Mouse (Mus musculus): Measurements from ENCODE around the gene Rad51b. TPM values are rescaled to one million over a fixed set of nuclear protein-coding genes. Genes with fewer than 3 reads are reported as not detected.
A peak's percentile ranks its signal among the peaks of the same experiment; 100 is the strongest.

Rad51b gene
- polyA plus RNA-seq, 1 experiment from 2014 or later, result 6.4 TPM

DNA sequence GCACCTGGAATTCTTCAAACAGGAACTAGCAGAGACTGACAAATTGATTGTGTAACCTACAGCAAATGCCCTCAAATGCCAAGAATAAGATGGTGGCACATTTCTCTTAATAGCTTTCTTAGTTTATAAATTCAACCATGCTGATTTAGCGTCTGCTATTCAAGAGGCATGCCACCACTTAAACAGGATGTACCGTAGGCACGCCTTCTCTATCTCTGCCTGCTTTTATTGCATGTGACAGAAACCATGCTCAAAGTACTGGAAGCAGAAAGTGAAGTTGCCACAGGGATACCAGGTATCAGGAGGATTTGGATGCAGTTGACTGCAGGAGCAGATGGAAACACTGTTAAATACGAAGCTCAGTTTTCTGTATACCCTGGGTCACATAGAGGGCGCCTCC lies 448.1 kb downstream of the Rad51b start:
- peaks cover 6% of the 10 kb centered on the region; the same call in 1 of the 2 replicates for H3K27me3 ChIP-seq (replicated peaks; ENCODE audit: low read depth, poor library complexity, severe bottlenecking)
- 81% methylated on average over 5 of the region's 5 CpGs for WGBS
- no peaks in the 10 kb centered on the region for H3K9me3 ChIP-seq
- peaks cover 76% of the 10 kb centered on the region for H3K4me1 ChIP-seq
- H3K27ac ChIP-seq (replicated peaks), result no peak overlapping the region
- no peak for DNase-seq (ENCODE audit: low spot score)
- H3K4me3 ChIP-seq, result no peak overlapping the region
- H3K36me3 ChIP-seq (replicated peaks), result no peaks in the 10 kb centered on the region

DNA sequence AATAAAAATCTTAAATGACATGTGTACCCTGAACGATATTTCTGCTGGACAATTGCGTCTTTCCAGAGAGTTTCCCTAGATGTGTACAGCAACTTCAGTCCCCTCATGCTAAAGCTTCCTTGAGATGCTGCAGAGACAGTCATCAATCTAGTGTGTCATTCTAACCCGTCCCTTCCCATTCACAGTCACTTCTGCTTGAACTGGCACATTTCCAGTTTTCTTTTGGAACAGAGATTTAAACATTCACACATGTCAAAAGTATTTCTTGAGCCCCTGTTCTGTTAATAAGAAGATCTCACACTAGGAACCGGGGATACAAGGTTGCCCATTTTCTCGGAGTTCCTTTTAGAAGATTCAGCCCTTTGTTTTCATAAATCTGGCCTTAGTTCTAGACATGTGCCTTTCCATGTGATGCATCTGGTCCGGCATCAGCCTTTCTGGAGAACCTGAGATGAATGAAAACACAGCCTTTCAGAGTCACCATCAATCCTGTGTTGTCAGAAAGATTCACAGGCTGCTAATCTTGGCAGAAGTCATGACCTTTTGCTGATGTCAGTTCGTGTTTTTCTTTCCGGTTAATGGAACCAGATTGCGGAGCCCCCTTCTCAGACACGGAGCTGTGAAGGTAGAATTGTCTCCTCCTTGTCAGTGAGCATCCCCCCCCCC lies 448.9 kb downstream of the Rad51b start:
- DNase-seq (ENCODE audit: low spot score), result no peak
- H3K4me1 ChIP-seq, result peaks cover 80% of the 10 kb centered on the region
- 32% methylated on average over 10 of the region's 10 CpGs for WGBS
- no peaks in the 10 kb centered on the region for H3K9me3 ChIP-seq
- H3K27me3 ChIP-seq (replicated peaks; ENCODE audit: low read depth, poor library complexity, severe bottlenecking), result peaks cover 6% of the 10 kb centered on the region; the same call in 1 of the 2 replicates
- no peaks in the 10 kb centered on the region for H3K36me3 ChIP-seq (replicated peaks)
- no peak overlapping the region for H3K4me3 ChIP-seq
- H3K27ac ChIP-seq (replicated peaks), result peak overlapping the region; percentile 21; the same call in 1 of the 2 replicates

DNA sequence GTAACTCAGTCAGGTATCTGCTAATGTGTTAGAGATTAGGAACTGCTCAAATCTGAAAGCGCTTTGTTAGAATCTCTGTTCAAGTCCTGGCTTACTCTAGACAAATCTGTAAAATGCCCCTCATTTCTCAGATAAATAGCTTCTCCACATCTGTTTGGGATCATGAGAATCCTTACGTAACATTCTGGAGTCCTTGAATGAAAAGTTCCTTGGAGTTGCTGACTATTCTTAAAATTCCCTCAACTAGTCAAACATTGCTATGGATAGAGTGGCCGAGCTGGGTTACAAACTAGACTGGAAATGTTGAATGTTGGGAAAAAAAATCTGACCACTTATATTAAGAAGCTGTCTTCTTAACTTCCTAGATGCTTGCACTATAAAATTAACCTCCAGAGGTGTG lies 450.5 kb downstream of the Rad51b start:
- H3K9me3 ChIP-seq, result no peaks in the 10 kb centered on the region
- no peak overlapping the region for H3K27ac ChIP-seq (replicated peaks)
- no peaks in the 10 kb centered on the region for H3K36me3 ChIP-seq (replicated peaks)
- no peak overlapping the region for H3K4me3 ChIP-seq
- peaks cover 82% of the 10 kb centered on the region for H3K4me1 ChIP-seq
- H3K27me3 ChIP-seq (replicated peaks; ENCODE audit: low read depth, poor library complexity, severe bottlenecking), result peaks cover 6% of the 10 kb centered on the region; the same call in 1 of the 2 replicates
- DNase-seq (ENCODE audit: low spot score), result no peak
- 82% methylated on average over 3 of the region's 3 CpGs for WGBS

DNA sequence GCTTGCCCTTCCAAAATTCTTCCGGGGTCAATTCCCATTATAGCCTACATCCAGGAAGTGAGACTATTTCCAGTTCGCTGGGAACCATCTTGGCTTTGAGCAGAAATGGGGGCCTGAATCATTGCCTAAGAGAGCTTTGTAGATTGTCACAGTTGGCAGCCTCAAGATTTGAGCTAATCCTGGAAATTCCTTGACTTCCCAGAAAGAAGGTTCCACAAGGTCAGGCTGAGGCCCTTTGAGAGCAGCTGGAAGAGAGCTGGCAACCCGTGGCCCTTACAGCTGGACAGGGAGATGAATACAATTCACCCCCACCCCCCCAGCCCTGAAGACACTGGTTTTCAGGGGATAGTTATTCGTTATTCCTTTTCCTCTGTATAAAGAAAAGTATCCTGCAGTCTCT lies 451.8 kb downstream of the Rad51b start:
- Histone ChIP-seq H3K4me3 (no peak overlapping the region), H3K9me3 (no peaks in the 10 kb centered on the region), H3K4me1 (peaks cover 93% of the 10 kb centered on the region), H3K27ac (replicated peaks) (peak overlapping the region; percentile 75), H3K36me3 (replicated peaks) (no peaks in the 10 kb centered on the region), H3K27me3 (replicated peaks; ENCODE audit: low read depth, poor library complexity, severe bottlenecking) (no peaks in the 10 kb centered on the region; the same call in 1 of the 2 replicates)
- DNase-seq (ENCODE audit: low spot score), result no peak
- WGBS, result 47% methylated on average over 4 of the region's 4 CpGs

DNA sequence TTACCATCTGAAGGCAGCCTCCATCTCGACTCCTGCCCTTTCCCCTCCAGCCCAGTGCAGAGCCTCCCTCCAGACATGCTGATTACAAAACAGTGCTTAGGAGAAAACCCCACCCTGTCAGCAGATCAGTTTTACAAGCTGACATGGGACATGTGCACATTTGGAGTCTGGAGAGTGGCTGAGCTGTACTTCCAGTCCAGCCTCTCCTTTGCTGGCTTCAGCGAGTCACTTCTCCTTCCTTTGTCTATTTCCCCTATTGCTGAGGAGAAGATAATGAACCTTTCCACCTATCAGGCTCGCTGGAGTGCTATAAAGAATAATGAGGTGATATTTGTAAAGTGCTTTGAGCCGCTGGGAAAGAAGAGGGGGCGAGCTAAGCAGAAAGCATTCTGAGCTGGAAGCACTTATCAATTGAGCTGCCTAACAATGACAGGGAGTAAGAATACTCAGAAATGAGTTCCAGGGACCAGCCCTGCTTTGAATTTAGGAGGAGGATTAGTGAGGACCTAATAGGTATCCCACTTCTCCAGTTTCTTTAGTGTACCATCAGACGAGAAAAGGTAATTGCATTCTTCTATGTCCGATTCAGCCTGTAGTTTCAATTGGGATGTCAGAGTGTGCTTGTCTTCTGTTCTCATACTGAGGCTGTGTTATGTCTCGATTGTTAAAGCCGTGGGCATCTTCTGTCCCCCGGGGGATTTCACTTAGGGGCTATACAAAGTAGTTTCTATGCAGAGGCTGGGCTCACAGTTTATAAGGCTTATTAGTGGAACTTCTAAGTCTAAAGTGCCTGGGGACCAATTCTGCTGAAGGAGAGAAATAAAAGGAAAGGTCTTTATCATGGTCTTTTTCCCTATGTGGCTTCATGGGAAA lies 453.4 kb downstream of the Rad51b start:
- DNase-seq (ENCODE audit: low spot score), result peak; percentile 49
- H3K4me1 ChIP-seq, result peaks cover 93% of the 10 kb centered on the region
- no peaks in the 10 kb centered on the region for H3K9me3 ChIP-seq
- H3K27ac ChIP-seq (replicated peaks), result peak overlapping the region; percentile 83
- H3K27me3 ChIP-seq (replicated peaks; ENCODE audit: low read depth, poor library complexity, severe bottlenecking), result no peaks in the 10 kb centered on the region; the same call in 1 of the 2 replicates
- H3K36me3 ChIP-seq (replicated peaks), result no peaks in the 10 kb centered on the region
- 23% methylated on average over 10 of the region's 10 CpGs for WGBS
- no peak overlapping the region for H3K4me3 ChIP-seq

DNA sequence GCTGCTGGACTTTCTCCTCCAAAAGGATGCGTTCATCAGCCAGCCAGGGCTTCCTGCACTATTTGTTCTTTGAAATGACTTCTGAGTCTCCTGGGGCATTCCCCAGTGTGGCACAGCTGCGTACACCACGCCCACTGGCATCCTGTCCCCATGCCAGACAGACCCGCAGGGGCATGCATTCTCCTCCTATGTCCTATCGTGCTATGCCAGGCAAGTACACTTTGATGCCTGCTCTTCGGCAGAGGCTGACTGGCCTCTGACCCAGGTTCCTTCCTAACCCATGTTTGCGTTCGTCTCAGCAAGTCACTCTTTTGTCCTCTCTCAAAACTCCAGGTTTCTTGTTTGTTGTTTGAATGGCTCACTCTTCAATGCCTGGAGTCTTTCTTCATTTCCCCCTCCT lies 454.7 kb downstream of the Rad51b start:
- Histone ChIP-seq H3K4me3 (no peak overlapping the region; the same call in 1 of the 2 replicates), H3K4me1 (peaks cover 93% of the 10 kb centered on the region), H3K27ac (replicated peaks) (peak overlapping the region; percentile 83), H3K9me3 (no peaks in the 10 kb centered on the region), H3K27me3 (replicated peaks; ENCODE audit: low read depth, poor library complexity, severe bottlenecking) (no peaks in the 10 kb centered on the region; the same call in 1 of the 2 replicates), H3K36me3 (replicated peaks) (no peaks in the 10 kb centered on the region)
- 28% methylated on average over 8 of the region's 8 CpGs for WGBS
- DNase-seq (ENCODE audit: low spot score), result peak; percentile 25

DNA sequence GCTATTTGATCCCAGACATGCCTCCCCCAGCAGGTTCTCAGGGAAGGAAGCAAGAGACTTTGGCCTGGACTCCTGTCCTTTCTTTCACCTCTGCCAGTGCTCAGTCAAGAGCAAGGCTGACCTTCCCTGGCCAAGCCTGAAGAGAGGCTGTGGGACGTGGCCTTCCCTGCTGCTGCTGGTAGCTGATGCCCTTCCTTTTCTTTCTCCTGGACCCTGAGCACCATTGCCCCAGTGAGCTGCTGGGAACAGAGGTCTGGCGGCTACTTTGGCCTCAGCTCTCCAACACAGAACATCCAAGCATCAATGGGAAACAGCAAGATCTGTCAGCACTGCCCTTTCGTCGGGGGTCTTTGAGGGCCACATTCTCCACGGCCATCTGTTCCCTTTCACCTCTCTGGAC lies 455.1 kb downstream of the Rad51b start:
- Histone ChIP-seq H3K27ac (replicated peaks) (peak overlapping the region; percentile 83), H3K27me3 (replicated peaks; ENCODE audit: low read depth, poor library complexity, severe bottlenecking) (no peaks in the 10 kb centered on the region; the same call in 1 of the 2 replicates), H3K4me3 (no peak overlapping the region), H3K9me3 (no peaks in the 10 kb centered on the region), H3K36me3 (replicated peaks) (no peaks in the 10 kb centered on the region), H3K4me1 (peaks cover 93% of the 10 kb centered on the region)
- WGBS, result 19% methylated on average over 5 of the region's 5 CpGs
- peak; percentile 26 for DNase-seq (ENCODE audit: low spot score)

DNA sequence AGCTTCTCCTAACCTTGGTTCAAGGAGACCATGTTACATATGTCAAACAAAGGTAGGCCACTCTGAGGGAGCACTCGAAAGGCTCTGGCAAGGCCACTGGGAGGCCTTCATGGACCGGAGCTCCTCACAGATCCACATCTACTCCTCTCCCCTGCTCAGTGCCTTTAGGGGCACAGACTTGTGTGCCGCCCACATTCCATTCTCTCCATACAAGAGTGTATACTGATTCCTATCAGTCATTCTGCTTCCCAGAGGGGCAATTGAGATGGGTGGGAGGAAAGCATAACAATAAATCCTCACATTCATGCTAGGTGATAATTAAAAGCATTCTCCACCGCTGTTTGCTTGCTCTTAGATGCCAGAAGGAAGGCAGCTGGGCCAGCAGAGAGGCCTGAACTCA lies 458.5 kb downstream of the Rad51b start:
- peak overlapping the region; percentile 74 for H3K27ac ChIP-seq (replicated peaks)
- no peaks in the 10 kb centered on the region for H3K27me3 ChIP-seq (replicated peaks; ENCODE audit: low read depth, poor library complexity, severe bottlenecking)
- no peak overlapping the region for H3K4me3 ChIP-seq
- H3K4me1 ChIP-seq, result peaks cover 92% of the 10 kb centered on the region
- no peaks in the 10 kb centered on the region for H3K9me3 ChIP-seq
- no peaks in the 10 kb centered on the region for H3K36me3 ChIP-seq (replicated peaks)
- WGBS, result 56% methylated on average over 4 of the region's 4 CpGs
- DNase-seq (ENCODE audit: low spot score), result no peak

DNA sequence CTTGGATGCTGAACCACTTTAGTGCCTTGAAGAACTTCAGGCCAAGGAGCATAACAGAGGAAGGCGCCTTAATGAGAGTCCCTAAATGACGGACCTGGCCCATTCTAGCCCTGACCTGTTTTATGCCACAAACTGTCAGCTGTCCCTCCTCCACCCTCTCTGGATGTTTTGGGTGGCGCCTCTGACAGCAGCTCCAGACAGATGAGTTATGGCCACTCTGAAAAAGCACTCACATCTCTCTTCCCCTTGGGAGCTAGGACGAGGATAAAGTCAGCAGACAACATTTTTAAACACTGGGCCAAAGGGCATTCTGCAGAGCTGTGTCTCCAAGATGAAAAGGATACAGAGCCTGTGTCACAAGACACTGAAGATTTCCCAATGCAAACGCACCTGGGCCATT lies 459.3 kb downstream of the Rad51b start:
- Histone ChIP-seq H3K4me3 (no peak overlapping the region), H3K9me3 (no peaks in the 10 kb centered on the region), H3K27me3 (replicated peaks; ENCODE audit: low read depth, poor library complexity, severe bottlenecking) (no peaks in the 10 kb centered on the region), H3K4me1 (peaks cover 91% of the 10 kb centered on the region), H3K27ac (replicated peaks) (peak overlapping the region; percentile 74), H3K36me3 (replicated peaks) (no peaks in the 10 kb centered on the region)
- 69% methylated on average over 5 of the region's 5 CpGs for WGBS
- no peak for DNase-seq (ENCODE audit: low spot score)

DNA sequence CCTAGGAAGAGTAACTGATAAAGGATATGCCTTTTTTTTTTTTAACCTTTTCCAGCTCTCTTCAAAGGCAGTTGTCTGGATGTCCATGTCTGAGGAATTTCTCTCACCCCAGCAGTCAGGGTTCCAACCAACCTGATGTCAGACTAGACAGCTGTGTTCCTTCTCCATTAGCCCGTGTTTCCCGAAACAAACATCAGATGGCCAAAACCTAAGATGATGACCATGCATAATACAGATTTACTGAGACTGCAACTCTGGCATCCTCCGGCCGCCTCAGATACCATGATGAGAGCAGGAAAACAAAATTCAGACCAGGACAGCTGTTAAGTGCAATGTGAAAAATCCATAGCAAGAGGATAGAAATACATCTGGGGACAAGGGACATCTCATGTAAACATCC lies 460.7 kb downstream of the Rad51b start:
- Histone ChIP-seq H3K27ac (replicated peaks) (no peak overlapping the region; the same call in 1 of the 2 replicates), H3K36me3 (replicated peaks) (no peaks in the 10 kb centered on the region), H3K27me3 (replicated peaks; ENCODE audit: low read depth, poor library complexity, severe bottlenecking) (no peaks in the 10 kb centered on the region), H3K4me1 (peaks cover 86% of the 10 kb centered on the region), H3K4me3 (no peak overlapping the region), H3K9me3 (no peaks in the 10 kb centered on the region)
- 87% methylated on average over 4 of the region's 4 CpGs for WGBS
- DNase-seq (ENCODE audit: low spot score), result no peak

DNA sequence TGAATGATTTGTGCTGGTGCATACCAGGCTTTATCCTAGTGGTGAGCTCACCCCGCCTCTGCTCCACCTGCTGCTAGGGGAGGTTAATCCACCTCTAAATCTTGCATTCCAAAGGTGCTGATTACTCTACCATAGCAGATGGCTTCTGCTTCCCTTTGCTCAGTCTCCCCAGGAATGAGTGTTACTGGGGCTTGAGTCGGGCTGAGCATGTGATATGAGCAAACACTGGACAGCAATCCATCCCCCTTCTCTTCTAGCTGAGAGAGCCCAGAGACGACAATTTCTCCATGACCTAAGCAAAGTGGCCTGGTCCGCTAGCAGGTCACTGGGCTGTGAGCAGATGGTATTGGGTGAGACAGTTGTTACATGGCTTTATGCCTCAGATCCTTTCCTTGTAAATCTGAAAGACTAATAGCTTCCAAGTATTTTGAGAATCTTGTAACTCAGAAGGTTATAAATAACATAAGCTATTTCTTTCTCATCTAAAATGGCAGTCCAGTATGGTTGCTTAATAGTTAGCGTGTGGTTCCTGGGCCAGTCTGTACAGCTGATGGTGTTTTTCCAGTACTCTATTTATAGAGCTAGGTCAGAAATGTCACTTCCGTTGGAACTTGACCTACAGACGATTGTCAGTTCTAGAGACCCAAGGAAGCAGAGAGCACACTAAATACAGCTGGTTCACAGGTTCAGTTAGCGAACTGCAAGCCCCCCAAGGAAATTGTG lies 462.3 kb downstream of the Rad51b start:
- H3K9me3 ChIP-seq, result no peaks in the 10 kb centered on the region
- H3K27ac ChIP-seq (replicated peaks), result peak overlapping the region; percentile 12; the same call in 1 of the 2 replicates
- peaks cover 73% of the 10 kb centered on the region for H3K4me1 ChIP-seq
- no peaks in the 10 kb centered on the region for H3K36me3 ChIP-seq (replicated peaks)
- no peak overlapping the region for H3K4me3 ChIP-seq
- DNase-seq (ENCODE audit: low spot score), result no peak
- no peaks in the 10 kb centered on the region for H3K27me3 ChIP-seq (replicated peaks; ENCODE audit: low read depth, poor library complexity, severe bottlenecking)
- WGBS, result 60% methylated on average over 8 of the region's 8 CpGs

DNA sequence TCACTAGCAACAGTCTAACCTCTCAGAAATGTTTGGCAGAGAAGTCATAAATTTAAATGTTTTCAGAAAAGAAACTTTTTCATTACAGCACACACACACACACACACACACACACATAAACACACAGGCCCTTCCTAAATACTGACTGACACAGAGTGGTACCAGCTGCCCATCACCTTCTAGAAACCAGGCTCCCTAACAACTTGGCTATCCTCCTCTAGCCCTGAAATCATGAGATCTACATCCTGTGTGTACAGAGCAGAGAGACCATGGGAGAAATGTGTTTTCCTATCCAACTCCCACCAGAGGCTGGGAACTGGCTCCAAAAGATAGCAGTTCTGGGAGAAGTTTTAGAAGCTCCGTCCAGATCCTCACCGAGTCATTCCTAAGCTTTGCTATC lies 464.1 kb downstream of the Rad51b start:
- H3K4me3 ChIP-seq, result no peak overlapping the region
- no peaks in the 10 kb centered on the region for H3K27me3 ChIP-seq (replicated peaks; ENCODE audit: low read depth, poor library complexity, severe bottlenecking)
- WGBS, result 82% methylated on average over 2 of the region's 2 CpGs
- H3K9me3 ChIP-seq, result no peaks in the 10 kb centered on the region
- DNase-seq (ENCODE audit: low spot score), result no peak
- peaks cover 56% of the 10 kb centered on the region for H3K4me1 ChIP-seq
- peak overlapping the region; percentile 15; the same call in 1 of the 2 replicates for H3K27ac ChIP-seq (replicated peaks)
- H3K36me3 ChIP-seq (replicated peaks), result no peaks in the 10 kb centered on the region

Measured in embryonic facial prominence, embryonic 10.5 days (tissue).